Mouse (Mus musculus): ENCODE measurements around the gene Rhbdf1.
A peak's percentile ranks its signal among the peaks of the same experiment; 100 is the strongest.
"Not testable (repeated sequence)": the region's sequence is repeated elsewhere in the genome, so short reads cannot be mapped to it uniquely, and the experiment has no call there.

Gene Rhbdf1

GRCm38 (mm10) chr11:32221225-32221950, 712 bp downstream of the Rhbdf1 start:
- no peak for DNase-seq (ENCODE audit: low spot score in 2 of 2)

- DNase-seq (ENCODE audit: low spot score in 2 of 2) = no peak
Measured at GRCm38 (mm10) chr11:32220607-32221224, 1.4 kb downstream of the Rhbdf1 start.

- DNase-seq (ENCODE audit: low spot score in 2 of 2) = no peak
Measured at GRCm38 (mm10) chr11:32219287-32219686, 2.8 kb downstream of the Rhbdf1 start.

GRCm38 (mm10) chr11:32218501-32219050, 3.5 kb downstream of the Rhbdf1 start:
- no peak for DNase-seq (ENCODE audit: low spot score in 2 of 2)

- peak in 1 of 2 experiments; percentile 80 for DNase-seq (ENCODE audit: low spot score in 2 of 2)
Measured at GRCm38 (mm10) chr11:32216851-32217250, 5.2 kb downstream of the Rhbdf1 start.

GRCm38 (mm10) chr11:32215372-32216162, 6.5 kb downstream of the Rhbdf1 start:
- DNase-seq (ENCODE audit: low spot score in 2 of 2) = no peak

- DNase-seq (ENCODE audit: low spot score in 2 of 2) = no peak
Measured at GRCm38 (mm10) chr11:32210623-32211022, 11.5 kb downstream of the Rhbdf1 start.

- peak; percentile 95 to 98 for DNase-seq (ENCODE audit: low spot score in 2 of 2)
Measured at GRCm38 (mm10) chr11:32205058-32205873, 16.8 kb downstream of the Rhbdf1 start, which contains the start of gene Snrnp25. Gene Snrnp25 (plus strand): TSS chr11:32205415.

GRCm38 (mm10) chr11:32201922-32202685, 20.0 kb downstream of the Rhbdf1 start:
- no peak for DNase-seq (ENCODE audit: low spot score in 2 of 2)

GRCm38 (mm10) chr11:32200992-32201391, 21.1 kb downstream of the Rhbdf1 start:
- not testable (repeated sequence) for DNase-seq (ENCODE audit: low spot score in 2 of 2)

- no peak for DNase-seq (ENCODE audit: low spot score in 2 of 2)
Measured at GRCm38 (mm10) chr11:32200075-32200601, 22.0 kb downstream of the Rhbdf1 start, which contains the start of gene Il9r. Gene Il9r (minus strand): TSS chr11:32200279.

GRCm38 (mm10) chr11:32199230-32199629, 22.9 kb downstream of the Rhbdf1 start:
- no peak for DNase-seq (ENCODE audit: low spot score in 2 of 2)

- no peak for DNase-seq (ENCODE audit: low spot score in 2 of 2)
Measured at GRCm38 (mm10) chr11:32198256-32198955, 23.7 kb downstream of the Rhbdf1 start.

GRCm38 (mm10) chr11:32197766-32198165, 24.3 kb downstream of the Rhbdf1 start:
- DNase-seq (ENCODE audit: low spot score in 2 of 2) = no peak

GRCm38 (mm10) chr11:32196727-32197126, 25.4 kb downstream of the Rhbdf1 start:
- no peak for DNase-seq (ENCODE audit: low spot score in 2 of 2)

GRCm38 (mm10) chr11:32195867-32196540, 26.1 kb downstream of the Rhbdf1 start:
- DNase-seq (ENCODE audit: low spot score in 2 of 2) = no peak

- DNase-seq (ENCODE audit: low spot score in 2 of 2) = no peak
Measured at GRCm38 (mm10) chr11:32194626-32195025, 27.5 kb downstream of the Rhbdf1 start.

GRCm38 (mm10) chr11:32194086-32194485, 28.0 kb downstream of the Rhbdf1 start:
- no peak for DNase-seq (ENCODE audit: low spot score in 2 of 2)

- no peak for DNase-seq (ENCODE audit: low spot score in 2 of 2)
Measured at GRCm38 (mm10) chr11:32193156-32193555, 28.9 kb downstream of the Rhbdf1 start.
